Mouse (Mus musculus) olfactory bulb, adult 2 months (tissue): ENCODE results near the gene Nrxn2. TPM values are rescaled to one million over a fixed set of nuclear protein-coding genes. Genes with fewer than 3 reads are reported as not detected.
A peak's percentile ranks its signal among the peaks of the same experiment; 100 is the strongest.

Source experiments
- H3K27ac ChIP-seq: fragments of 200-500 bp; 2 replicates; pipeline ENCODE4 v1.5.1; 2012; ENCODE audit warnings: low read depth, low read length; ENCODE audit not compliant: insufficient read depth
- H3K4me1 ChIP-seq: fragments of 200-500 bp; 2 replicates; pipeline ENCODE4 v1.6.1; 2012; ENCODE audit warnings: low read length; ENCODE audit not compliant: control insufficient read depth, insufficient read depth
- H3K4me3 ChIP-seq: fragments of 200-500 bp; 2 replicates; pipeline ENCODE4 v1.5.1; 2012; ENCODE audit warnings: mild to moderate bottlenecking, low read depth, low read length, moderate library complexity; ENCODE audit not compliant: insufficient read depth
- CTCF ChIP-seq: fragments of 200-500 bp; IDR thresholded peaks from 2 replicates; pipeline ENCODE4 v1.5.1; 2012; ENCODE audit warnings: low read depth, mild to moderate bottlenecking, low read length, moderate library complexity; ENCODE audit not compliant: insufficient read depth
- POLR2A ChIP-seq: fragments of 200-500 bp; IDR thresholded peaks from 2 replicates; pipeline ENCODE4 v1.6.1; 2012; ENCODE audit warnings: mild to moderate bottlenecking, low read depth, low read length, moderate library complexity; ENCODE audit not compliant: insufficient read depth
- WGBS: fragments of 180-500 bp; shearing (Covaris S2); methylation state at CpG from one replicate; pipeline ENCODE4 v1.1.7; 2018; 5-methylcytosine and 5-hydroxymethylcytosine counted together
- polyA plus RNA-seq: library from polyadenylated mRNA; stranded (reverse); fragments of >200 nt; gene quantifications from 2 replicates; pipeline ENCODE4 v1.2.4, GENCODE M21; 2012; ENCODE audit warnings: low replicate concordance; ENCODE audit not compliant: missing spikeins, insufficient read depth, insufficient read length

The Nrxn2 gene
- polyA plus RNA-seq, 1 experiment: 263 TPM

DNA sequence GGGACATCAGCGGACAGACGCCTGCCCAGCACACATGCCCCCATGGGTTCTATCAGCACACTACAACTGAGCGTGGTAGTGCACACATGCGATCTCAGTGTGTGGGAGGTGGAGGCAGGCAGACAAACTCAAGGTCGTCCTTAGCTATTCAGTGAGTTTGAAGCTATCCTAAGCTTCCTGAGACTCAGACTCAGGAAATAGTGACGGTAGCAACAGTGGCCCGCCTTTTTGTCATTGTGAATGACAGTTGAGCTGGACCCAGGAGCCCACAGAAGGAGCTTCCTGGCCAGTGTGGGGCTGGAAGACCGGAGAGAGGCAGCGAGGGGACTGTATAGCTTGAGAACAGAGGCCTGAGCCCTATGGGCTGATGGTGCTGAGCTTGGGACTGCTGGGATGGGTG lies 54.3 kb downstream of the Nrxn2 start:
- Histone ChIP-seq H3K27ac (0 out of 2 replicates have a peak overlapping the region, but pooled peaks have one; percentile 5), H3K4me3 (no peak overlapping the region), H3K4me1 (peaks cover 61% of the 10 kb centered on the region)
- WGBS: 57% methylated on average over 9 of the region's 9 CpGs
- TF ChIP-seq CTCF: no peak
- no peak for TF ChIP-seq POLR2A

DNA sequence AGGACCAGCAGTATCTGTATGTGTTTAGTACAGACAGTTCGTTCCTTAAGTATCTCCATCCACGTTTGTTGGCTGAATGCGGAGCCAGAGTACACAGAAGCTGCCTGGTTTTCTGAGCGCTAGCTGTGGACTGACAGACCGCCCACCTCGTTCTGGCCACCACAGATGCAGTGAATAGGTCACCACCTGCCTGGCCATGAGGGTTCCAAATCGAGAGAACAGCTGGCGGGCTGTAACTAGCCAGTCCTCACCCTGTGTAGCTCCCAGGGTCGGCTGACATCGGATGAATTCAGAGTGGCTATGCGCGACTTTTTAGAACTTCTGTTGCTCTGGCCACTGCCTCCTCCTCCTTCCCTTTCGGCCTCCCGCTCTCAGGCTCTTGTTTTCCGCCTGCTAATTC lies 56.2 kb downstream of the Nrxn2 start:
- WGBS: 40% methylated on average over 15 of the region's 15 CpGs
- Histone ChIP-seq H3K4me1 (peaks cover 49% of the 10 kb centered on the region), H3K4me3 (no peak overlapping the region), H3K27ac (peak overlapping the region; percentile 34; the same call in 1 of the 2 replicates)
- TF ChIP-seq CTCF (no peak), POLR2A (no peak)

DNA sequence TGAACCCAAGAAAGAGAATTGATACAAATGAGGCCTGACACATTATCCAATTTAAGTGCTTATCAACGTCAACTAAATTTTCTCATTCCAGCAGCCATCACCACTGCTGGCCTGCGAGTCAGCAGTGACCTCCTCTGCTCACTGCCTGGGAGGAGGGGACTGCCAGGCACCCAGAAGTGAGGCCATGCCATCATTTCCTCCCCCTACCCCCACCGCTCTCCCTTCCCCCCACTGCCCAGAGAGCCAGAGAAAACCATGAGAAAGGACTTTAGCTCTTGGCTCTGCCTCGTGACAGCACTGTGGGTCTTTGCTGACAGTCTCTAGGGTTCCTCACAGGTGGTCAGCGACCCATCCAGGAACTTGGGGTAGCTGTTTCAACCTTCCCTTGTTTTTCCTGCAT lies 56.6 kb downstream of the Nrxn2 start:
- peak overlapping the region; percentile 34; the same call in 1 of the 2 replicates for H3K27ac ChIP-seq
- TF ChIP-seq CTCF (no peak), POLR2A (no peak)
- H3K4me1 ChIP-seq: peaks cover 46% of the 10 kb centered on the region
- no peak overlapping the region for H3K4me3 ChIP-seq
- 41% methylated on average over 5 of the region's 5 CpGs for WGBS

DNA sequence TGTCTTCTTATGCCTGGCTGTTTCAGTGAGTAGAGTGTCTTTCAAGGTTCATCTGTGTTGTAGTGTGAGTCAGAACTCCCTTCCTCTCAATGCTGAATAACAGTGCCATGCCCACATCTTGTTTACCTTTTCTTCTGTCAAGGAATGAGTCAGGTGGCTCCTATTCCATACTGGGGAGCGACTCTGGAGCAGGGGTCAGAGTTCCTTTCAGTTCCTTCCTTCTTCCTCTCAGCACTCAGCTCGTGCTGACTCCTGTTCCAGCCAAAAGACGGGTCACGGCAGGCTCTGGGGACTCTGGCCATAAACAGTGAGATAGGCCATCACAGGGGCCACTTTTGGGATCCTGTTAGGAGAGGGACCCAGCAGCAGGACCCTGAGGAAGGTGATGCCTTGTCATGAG lies 58.5 kb downstream of the Nrxn2 start:
- Histone ChIP-seq H3K4me1 (peaks cover 41% of the 10 kb centered on the region), H3K27ac (no peak overlapping the region), H3K4me3 (no peak overlapping the region)
- TF ChIP-seq CTCF (no peak), POLR2A (no peak)
- WGBS: 61% methylated on average over 4 of the region's 4 CpGs

DNA sequence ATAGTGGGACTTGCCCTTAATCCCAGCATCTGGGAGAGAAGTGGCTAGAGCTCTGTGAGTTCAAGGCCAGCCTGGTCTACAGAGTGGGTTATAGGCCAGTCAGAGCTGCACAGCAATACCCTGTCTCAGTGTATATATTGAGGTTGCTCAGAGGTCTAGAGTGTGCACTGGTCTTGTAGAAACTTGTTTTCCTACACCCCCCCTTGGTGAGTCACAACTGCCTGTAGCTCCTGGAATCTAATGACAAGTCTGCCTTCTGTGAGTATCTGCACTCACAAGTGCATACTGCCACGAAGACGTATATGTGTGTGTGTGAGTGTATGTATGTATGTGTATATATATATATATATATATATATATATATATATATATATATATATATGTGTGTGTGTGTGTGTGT lies 60.0 kb downstream of the Nrxn2 start:
- no peak overlapping the region for H3K4me3 ChIP-seq
- no peak overlapping the region for H3K27ac ChIP-seq
- 23% methylated on average over 2 of the region's 2 CpGs for WGBS
- peaks cover 25% of the 10 kb centered on the region for H3K4me1 ChIP-seq
- no peak for TF ChIP-seq CTCF
- no peak for TF ChIP-seq POLR2A

GRCm38 (mm10) chr19:6482886-6483285 lies 64.4 kb downstream of the Nrxn2 start:
- Histone ChIP-seq H3K4me1 (peaks cover 19% of the 10 kb centered on the region), H3K27ac (no peak overlapping the region), H3K4me3 (no peak overlapping the region)
- WGBS: 44% methylated on average over 6 of the region's 6 CpGs
- TF ChIP-seq POLR2A (no peak), CTCF (no peak)

DNA sequence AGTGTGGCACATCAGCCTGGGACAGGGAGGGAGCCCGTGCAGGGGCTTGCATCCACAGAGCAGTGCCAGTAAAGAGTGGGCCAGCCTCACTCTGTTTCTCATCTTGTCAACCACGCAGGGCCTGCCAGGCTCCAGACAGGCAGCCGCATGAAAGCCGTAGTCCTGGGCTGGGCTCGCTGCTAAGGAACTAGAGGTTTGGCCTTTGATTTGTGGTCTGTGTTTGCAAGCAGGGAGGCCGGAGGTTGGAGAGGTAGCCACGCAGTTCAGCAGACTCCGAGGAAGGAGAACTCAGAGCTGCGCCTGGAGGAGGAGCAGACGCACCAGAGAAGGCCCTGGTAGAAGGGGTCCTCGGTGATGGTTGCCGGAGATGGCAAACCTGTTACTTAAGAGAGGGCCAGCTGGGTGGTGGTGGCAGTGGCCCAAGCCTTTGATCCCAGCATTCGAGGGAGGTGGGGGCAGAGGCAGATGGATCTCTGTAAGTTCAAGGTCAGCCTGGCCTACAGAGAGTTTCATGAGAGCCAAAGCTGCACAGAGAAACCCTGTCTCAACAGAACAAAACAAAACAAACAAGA lies 66.6 kb downstream of the Nrxn2 start:
- Histone ChIP-seq H3K4me3 (no peak overlapping the region), H3K27ac (peak overlapping the region; percentile 21; the same call in 1 of the 2 replicates), H3K4me1 (peaks cover 24% of the 10 kb centered on the region)
- no peak for TF ChIP-seq POLR2A
- TF ChIP-seq CTCF: no peak
- WGBS: 67% methylated on average over 13 of the region's 13 CpGs

DNA sequence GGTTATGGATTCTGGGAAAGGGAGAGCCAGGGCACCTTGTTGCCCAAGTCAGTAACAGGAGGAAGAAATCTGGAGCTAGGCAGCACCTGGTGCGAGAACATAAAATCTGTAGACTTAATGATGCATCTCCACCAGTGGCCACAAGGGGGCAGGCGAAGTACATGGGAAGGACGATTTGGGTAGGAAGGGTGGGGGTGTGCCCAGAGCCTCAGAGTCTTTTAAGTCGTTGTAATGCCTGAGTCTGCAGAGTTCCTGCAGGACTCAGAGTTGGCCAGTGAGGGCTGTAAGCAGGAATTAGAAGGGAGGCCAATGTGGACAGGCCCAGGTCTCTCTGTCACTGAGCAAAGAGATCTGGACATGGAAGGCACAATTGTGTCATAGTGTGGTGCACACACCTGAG lies 70.5 kb downstream of the Nrxn2 start:
- Histone ChIP-seq H3K4me3 (no peak overlapping the region), H3K4me1 (peaks cover 50% of the 10 kb centered on the region), H3K27ac (no peak overlapping the region)
- peak; percentile 59 for TF ChIP-seq CTCF
- no peak for TF ChIP-seq POLR2A
- WGBS: 0% methylated on average over 4 of the region's 4 CpGs

DNA sequence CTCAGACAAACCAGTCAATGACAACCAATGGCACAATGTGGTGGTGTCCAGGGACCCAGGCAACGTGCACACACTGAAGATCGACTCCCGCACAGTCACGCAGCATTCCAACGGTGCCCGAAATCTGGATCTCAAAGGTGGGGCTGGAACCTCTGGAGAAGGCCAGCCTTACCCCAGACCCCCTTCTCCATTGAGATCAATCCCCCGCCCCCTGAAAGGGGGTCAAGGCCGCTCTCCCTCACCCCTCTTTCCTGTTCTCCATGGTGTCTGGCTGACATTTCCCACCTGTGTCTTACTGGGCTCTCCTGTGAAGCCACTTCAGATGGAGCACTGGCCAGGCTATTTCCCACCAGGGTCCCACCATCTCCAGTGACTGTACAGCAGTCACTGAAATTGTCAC lies 73.0 kb downstream of the Nrxn2 start:
- Histone ChIP-seq H3K4me1 (peaks cover 57% of the 10 kb centered on the region), H3K4me3 (no peak overlapping the region), H3K27ac (0 out of 2 replicates have a peak overlapping the region, but pooled peaks have one; percentile 13)
- TF ChIP-seq CTCF (no peak), POLR2A (no peak)
- WGBS: 80% methylated on average over 8 of the region's 8 CpGs
